Mouse (Mus musculus) liver, embryonic 14.5 days (tissue): ENCODE data around the gene Olfr1444. TPM values are rescaled to one million over a fixed set of nuclear protein-coding genes. Genes with fewer than 3 reads are reported as not detected.

ENCODE experiments used
- ATAC-seq: fragments of 200-750 bp; cut with Nextera tagmentation; 2 replicates; pipeline ENCODE4 v1.8.0; 2017; ENCODE audit warnings: moderate number of reproducible peaks, mild to moderate bottlenecking, moderate library complexity; ENCODE audit not compliant: insufficient read depth
- DNase-seq, 3 experiments: peaks; one replicate each; pipeline ENCODE4 v3.0.0-alpha.2; 2012 to 2013; ENCODE audit warnings: low read depth in 3 of 3, low spot score in 3 of 3
- H3K27ac ChIP-seq: fragments of 300-500 bp; sonication (generic); 2 replicates; pipeline ENCODE4 v1.5.1; 2014; ENCODE audit warnings: moderate library complexity, mild to moderate bottlenecking, control low read depth, inconsistent platforms
- H3K27me3 ChIP-seq: fragments of 300-500 bp; sonication (generic); 2 replicates; pipeline ENCODE4 v1.6.1; 2014; ENCODE audit warnings: mild to moderate bottlenecking, low read length, moderate library complexity; ENCODE audit not compliant: control insufficient read depth, insufficient read depth
- H3K36me3 ChIP-seq: fragments of 300-500 bp; sonication (generic); replicated peaks from 2 replicates; pipeline ENCODE4 v1.6.1; 2014; ENCODE audit warnings: low read depth; ENCODE audit not compliant: control insufficient read depth, insufficient read depth
- H3K4me1 ChIP-seq, 2 experiments: fragments of 200-500 bp in 1 of 2; fragments of 300-500 bp in 1 of 2; sonication (generic) in 1 of 2; replicated peaks; 2 replicates each; pipeline ENCODE4 v1.6.1; 2012 to 2014; ENCODE audit warnings: antibody characterized with exemption in 1 of 2, inconsistent platforms in 1 of 2, low read length in 1 of 2; ENCODE audit not compliant: control insufficient read depth in 2 of 2, insufficient read depth in 2 of 2
- H3K4me2 ChIP-seq: fragments of 300-500 bp; sonication (generic); 2 replicates; pipeline ENCODE4 v1.6.1; 2014; ENCODE audit warnings: low read depth, mild to moderate bottlenecking, control low read depth, moderate library complexity
- H3K4me3 ChIP-seq, 2 experiments: fragments of 200-500 bp in 1 of 2; fragments of 300-500 bp in 1 of 2; sonication (generic) in 1 of 2; 2 replicates each; pipeline ENCODE4 v1.5.1; 2012 to 2014; ENCODE audit warnings: low read depth in 2 of 2, low read length in 2 of 2, mild to moderate bottlenecking in 2 of 2, control low read depth in 1 of 2, inconsistent platforms in 1 of 2, moderate library complexity in 1 of 2; ENCODE audit not compliant: insufficient read depth in 1 of 2
- H3K9ac ChIP-seq: fragments of 300-500 bp; sonication (generic); replicated peaks from 2 replicates; pipeline ENCODE4 v1.6.1; 2014; ENCODE audit warnings: mild to moderate bottlenecking, control low read depth, moderate library complexity
- H3K9me3 ChIP-seq: fragments of 300-500 bp; sonication (generic); 2 replicates; pipeline ENCODE4 v1.6.1; 2016; ENCODE audit warnings: low read length, mixed read lengths; ENCODE audit not compliant: control insufficient read depth
- CTCF ChIP-seq: IDR thresholded peaks from 2 replicates; pipeline ENCODE4 v1.5.1; 2016; ENCODE audit warnings: antibody characterized with exemption, low read depth, control low read depth
- EP300 ChIP-seq: IDR thresholded peaks from 2 replicates; pipeline ENCODE4 v1.6.1; 2016; ENCODE audit warnings: antibody characterized with exemption, low read depth
- WGBS: fragments of 180-500 bp; shearing (Covaris S2); extraction: QIAGEN DNeasy Blood & Tissue Kit; methylation state at CpG from one replicate; pipeline ENCODE4 v1.1.7; 2014; ENCODE audit not compliant: insufficient replicate concordance; 5-methylcytosine and 5-hydroxymethylcytosine counted together
- polyA plus RNA-seq, 2 experiments: library from polyadenylated mRNA; depleted of rRNA in 1 of 2; stranded (reverse) in 1 of 2; unstranded in 1 of 2; fragments of >200 nt; fragmentation: Nextera tagmentation in 1 of 2; extraction: Ambion mirVana in 1 of 2; gene quantifications; 2 replicates each; pipeline versions ENCODE4 v1.2.1 to v1.2.3; 2012 to 2014

Olfr1444 gene
- polyA plus RNA-seq (2012; rRNA removed) (not detected in 2 replicates), polyA plus RNA-seq (2014; fragmentation: Nextera tagmentation; extraction: Ambion mirVana) (not detected in 2 replicates)

GRCm38 (mm10) chr19:12856983-12857382 is at the start of gene Olfr1444:
Gene Olfr1444 (plus strand): TSS chr19:12857283.
- Histone ChIP-seq H3K9me3 (no peaks in the 10 kb centered on the region), H3K4me1 (no peaks in the 10 kb centered on the region), H3K4me3 (no peak within 1 kb of the TSS), H3K27ac (no peak within 1 kb of the TSS), H3K9ac (no peak within 1 kb of the TSS), H3K27me3 (no peaks in the 10 kb centered on the region), H3K36me3 (no peaks in the 10 kb centered on the region), H3K4me2 (no peak within 1 kb of the TSS)
- 35% methylated on average over 1 of the region's 1 CpGs for WGBS
- DNase-seq (no peak), ATAC-seq (no peak)
- no peak for TF ChIP-seq CTCF
- no peak for TF ChIP-seq EP300

- H3K4me1 ChIP-seq: 0 out of 4 replicates have a peak, but pooled peaks cover 0 to 2% of the 10 kb centered on the region in 2 experiments
- no peaks in the 10 kb centered on the region for H3K36me3 ChIP-seq
- no peak overlapping the region for H3K9ac ChIP-seq
- WGBS: 42% methylated on average over 1 of the region's 1 CpGs
- no peak for DNase-seq
- no peak overlapping the region for H3K4me2 ChIP-seq
- peak; percentile 41; the same call in 1 of the 2 replicates for ATAC-seq
- no peak for TF ChIP-seq EP300
- no peaks in the 10 kb centered on the region for H3K9me3 ChIP-seq
- no peak overlapping the region for H3K27ac ChIP-seq
- H3K27me3 ChIP-seq: no peaks in the 10 kb centered on the region
- H3K4me3 ChIP-seq: no peak overlapping the region
These were observed 44.3 kb upstream of the Olfr1444 start for GRCm38 (mm10) chr19:12812644-12813364.

- TF ChIP-seq CTCF (no peak), EP300 (no peak)
- H3K4me2 ChIP-seq: no peak overlapping the region
- H3K4me3 ChIP-seq: no peak overlapping the region
- no peak for ATAC-seq
- 0 out of 4 replicates have a peak, but pooled peaks cover 0 to 2% of the 10 kb centered on the region in 2 experiments for H3K4me1 ChIP-seq
- H3K9ac ChIP-seq: no peak overlapping the region
- H3K36me3 ChIP-seq: no peaks in the 10 kb centered on the region
- H3K27me3 ChIP-seq: no peaks in the 10 kb centered on the region
- WGBS: 64% methylated on average over 1 of the region's 1 CpGs
- H3K9me3 ChIP-seq: no peaks in the 10 kb centered on the region
- no peak for DNase-seq
- no peak overlapping the region for H3K27ac ChIP-seq
These were observed 43.2 kb upstream of the Olfr1444 start for GRCm38 (mm10) chr19:12813883-12814282.

GRCm38 (mm10) chr19:12818507-12818906 is 38.6 kb upstream of the Olfr1444 start:
- Histone ChIP-seq H3K36me3 (no peaks in the 10 kb centered on the region), H3K9ac (no peak overlapping the region), H3K4me3 (no peak overlapping the region), H3K27me3 (no peaks in the 10 kb centered on the region), H3K4me1 (no peaks in the 10 kb centered on the region), H3K9me3 (no peaks in the 10 kb centered on the region), H3K27ac (no peak overlapping the region), H3K4me2 (no peak overlapping the region)
- 60% methylated on average over 1 of the region's 1 CpGs for WGBS
- DNase-seq: no peak
- ATAC-seq: no peak
- no peak for TF ChIP-seq EP300
- no peak for TF ChIP-seq CTCF

- Histone ChIP-seq H3K9ac (no peak overlapping the region), H3K27me3 (no peaks in the 10 kb centered on the region), H3K4me3 (no peak overlapping the region), H3K4me1 (no peaks in the 10 kb centered on the region), H3K27ac (no peak overlapping the region), H3K4me2 (no peak overlapping the region), H3K9me3 (no peaks in the 10 kb centered on the region), H3K36me3 (no peaks in the 10 kb centered on the region)
- ATAC-seq (no peak), DNase-seq (peak in 1 of 3 experiments; percentile 22)
- WGBS: 17% methylated on average over 4 of the region's 4 CpGs
- TF ChIP-seq CTCF (peak; percentile 68), EP300 (no peak)
These were observed 36.7 kb upstream of the Olfr1444 start for GRCm38 (mm10) chr19:12820383-12820782.
